Mouse (Mus musculus): Measurements from ENCODE around the gene Dicer1. TPM values are rescaled to one million over a fixed set of nuclear protein-coding genes. Genes with fewer than 3 reads are reported as not detected.

Dicer1 gene
- polyA plus RNA-seq, 1 experiment from 2014 or later = 21.4 TPM

Other genes with a start within 250 kb of the Dicer1 start
- 0.33 and 0.72 TPM in 2 replicates for gene Clmn, start 113.1 kb upstream of the Dicer1 start, polyA plus RNA-seq (2014; fragmentation: Nextera tagmentation; extraction: Ambion mirVana)

All from forebrain, embryonic 14.5 days (tissue).